Mouse (Mus musculus): ENCODE data around the gene Spryd4. TPM values are rescaled to one million over a fixed set of nuclear protein-coding genes. Genes with fewer than 3 reads are reported as not detected.
"Not testable (repeated sequence)": the region's sequence is repeated elsewhere in the genome, so short reads cannot be mapped to it uniquely, and the experiment has no call there.

Spryd4 gene
- polyA plus RNA-seq, 1 experiment from 2014 or later = 40.8 TPM

DNA sequence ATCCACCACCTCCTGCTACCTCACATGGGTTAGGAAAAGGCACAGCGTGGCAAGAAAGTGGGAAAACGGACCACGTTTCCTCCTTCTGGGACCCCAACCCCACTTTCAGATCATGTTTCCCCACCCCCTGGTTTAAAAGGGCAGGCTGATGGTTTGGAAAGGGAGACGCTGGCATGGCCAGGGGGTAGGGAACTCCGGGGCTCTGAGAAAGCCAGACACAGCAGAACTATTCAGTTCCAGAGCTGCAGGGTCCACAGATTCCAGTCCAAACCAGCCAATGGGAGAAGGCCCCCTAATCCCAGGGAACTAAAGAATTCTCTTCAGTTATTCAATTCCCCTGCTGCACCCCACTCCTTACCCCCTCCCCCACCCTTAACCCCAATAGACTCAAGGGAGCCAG is 13.5 kb upstream of the Spryd4 start:
- Histone ChIP-seq H3K4me2 (no peak overlapping the region), H3K27ac (replicated peaks) (no peak overlapping the region), H3K36me3 (no peaks in the 10 kb centered on the region), H3K9ac (no peak overlapping the region), H3K4me3 (no peak overlapping the region), H3K4me1 (peaks cover 11% of the 10 kb centered on the region; the same call in 1 of the 2 replicates), H3K9me3 (no peaks in the 10 kb centered on the region), H3K27me3 (replicated peaks) (no peaks in the 10 kb centered on the region)
- 46% methylated on average over 5 of the region's 5 CpGs for WGBS
- ATAC-seq (ENCODE audit: extremely low read depth, insufficient number of reproducible peaks, low FRiP score, low TSS enrichment) = no peak

GRCm38 (mm10) chr10:128221533-128222286 is 10.1 kb upstream of the Spryd4 start:
- Histone ChIP-seq H3K27ac (replicated peaks) (no peak overlapping the region), H3K4me1 (peaks cover 7% of the 10 kb centered on the region; the same call in 1 of the 2 replicates), H3K9me3 (no peaks in the 10 kb centered on the region), H3K4me3 (no peak overlapping the region), H3K27me3 (replicated peaks) (no peaks in the 10 kb centered on the region), H3K9ac (no peak overlapping the region), H3K36me3 (no peaks in the 10 kb centered on the region), H3K4me2 (no peak overlapping the region)
- WGBS = 56% methylated on average over 16 of the region's 16 CpGs
- no peak for ATAC-seq (ENCODE audit: extremely low read depth, insufficient number of reproducible peaks, low FRiP score, low TSS enrichment)

GRCm38 (mm10) chr10:128218387-128219117 is 6.9 kb upstream of the Spryd4 start:
- Histone ChIP-seq H3K27ac (replicated peaks) (no peak overlapping the region), H3K9me3 (no peaks in the 10 kb centered on the region), H3K9ac (no peak overlapping the region), H3K4me2 (no peak overlapping the region), H3K27me3 (replicated peaks) (peaks cover 12% of the 10 kb centered on the region), H3K4me1 (0 out of 2 replicates have a peak, but pooled peaks cover under 1% of the 10 kb centered on the region), H3K4me3 (no peak overlapping the region), H3K36me3 (no peaks in the 10 kb centered on the region)
- WGBS = 90% methylated on average over 18 of the region's 18 CpGs
- no peak for ATAC-seq (ENCODE audit: extremely low read depth, insufficient number of reproducible peaks, low FRiP score, low TSS enrichment)

GRCm38 (mm10) chr10:128214981-128215380 is 3.4 kb upstream of the Spryd4 start:
- H3K9ac ChIP-seq = no peak overlapping the region
- no peaks in the 10 kb centered on the region for H3K9me3 ChIP-seq
- ATAC-seq (ENCODE audit: extremely low read depth, insufficient number of reproducible peaks, low FRiP score, low TSS enrichment) = no peak
- no peak overlapping the region for H3K4me3 ChIP-seq
- no peak overlapping the region for H3K27ac ChIP-seq (replicated peaks)
- peaks cover 15% of the 10 kb centered on the region for H3K27me3 ChIP-seq (replicated peaks)
- H3K36me3 ChIP-seq = 0 out of 2 replicates have a peak, but pooled peaks cover 6% of the 10 kb centered on the region
- H3K4me2 ChIP-seq = no peak overlapping the region
- H3K4me1 ChIP-seq = peaks cover 21% of the 10 kb centered on the region
- WGBS = 64% methylated on average over 5 of the region's 5 CpGs

DNA sequence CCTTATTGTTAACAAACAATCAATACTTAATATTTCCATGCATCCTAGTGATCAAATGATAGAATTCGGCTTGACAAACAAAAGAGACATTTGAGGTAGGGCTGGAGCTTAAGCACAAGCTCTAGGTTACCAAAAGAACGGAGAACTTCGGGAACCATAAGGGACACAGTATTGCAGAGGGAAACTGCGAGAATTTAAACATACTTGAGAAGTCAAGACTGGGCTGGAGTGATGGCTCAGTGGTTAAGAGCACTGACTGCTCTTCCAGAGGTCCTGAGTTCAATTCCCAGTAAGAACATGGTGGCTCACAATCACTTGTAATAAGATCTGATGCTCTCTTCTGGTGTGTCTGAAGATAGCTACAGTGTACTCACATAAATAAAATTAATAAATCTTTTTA is 2.5 kb upstream of the Spryd4 start:
- not testable (repeated sequence) for H3K4me3 ChIP-seq; H3K9me3 ChIP-seq; ATAC-seq (ENCODE audit: extremely low read depth, insufficient number of reproducible peaks, low FRiP score, low TSS enrichment); H3K4me2 ChIP-seq; H3K9ac ChIP-seq; H3K27ac ChIP-seq (replicated peaks)
- Histone ChIP-seq H3K27me3 (replicated peaks) (peaks cover 15% of the 10 kb centered on the region), H3K36me3 (peaks cover 11% of the 10 kb centered on the region; the same call in 1 of the 2 replicates), H3K4me1 (peaks cover 21% of the 10 kb centered on the region)
- WGBS = 82% methylated on average over 4 of the region's 4 CpGs

GRCm38 (mm10) chr10:128212871-128213323 is 1.3 kb upstream of the Spryd4 start:
- ATAC-seq (ENCODE audit: extremely low read depth, insufficient number of reproducible peaks, low FRiP score, low TSS enrichment) = peak; percentile 39; the same call in 1 of the 2 replicates
- Histone ChIP-seq H3K36me3 (peaks cover 17% of the 10 kb centered on the region), H3K9me3 (no peaks in the 10 kb centered on the region), H3K27ac (replicated peaks) (peak overlapping the region; percentile 21; the same call in 1 of the 2 replicates), H3K4me2 (peak overlapping the region; percentile 92), H3K4me3 (peak overlapping the region; percentile 49), H3K9ac (peak overlapping the region; percentile 65), H3K4me1 (peaks cover 21% of the 10 kb centered on the region), H3K27me3 (replicated peaks) (peaks cover 15% of the 10 kb centered on the region)
- WGBS = 2% methylated on average over 18 of the region's 18 CpGs

GRCm38 (mm10) chr10:128212148-128212547 is 541 bp upstream of the Spryd4 start:
- H3K4me1 ChIP-seq = peaks cover 21% of the 10 kb centered on the region
- peak overlapping the region; percentile 92 for H3K4me2 ChIP-seq
- WGBS = 41% methylated on average over 6 of the region's 6 CpGs
- H3K9ac ChIP-seq = peak overlapping the region; percentile 85
- H3K4me3 ChIP-seq = peak overlapping the region; percentile 63
- H3K36me3 ChIP-seq = peaks cover 17% of the 10 kb centered on the region
- H3K9me3 ChIP-seq = no peaks in the 10 kb centered on the region
- no peak for ATAC-seq (ENCODE audit: extremely low read depth, insufficient number of reproducible peaks, low FRiP score, low TSS enrichment)
- no peak overlapping the region; the same call in 1 of the 2 replicates for H3K27ac ChIP-seq (replicated peaks)
- H3K27me3 ChIP-seq (replicated peaks) = peaks cover 15% of the 10 kb centered on the region

GRCm38 (mm10) chr10:128210954-128211353 is 653 bp downstream of the Spryd4 start:
- peak overlapping the region; percentile 85 for H3K9ac ChIP-seq
- H3K4me2 ChIP-seq = peak overlapping the region; percentile 92
- H3K4me3 ChIP-seq = peak overlapping the region; percentile 63
- H3K4me1 ChIP-seq = peaks cover 21% of the 10 kb centered on the region
- no peak for ATAC-seq (ENCODE audit: extremely low read depth, insufficient number of reproducible peaks, low FRiP score, low TSS enrichment)
- peaks cover 23% of the 10 kb centered on the region for H3K36me3 ChIP-seq
- peaks cover 15% of the 10 kb centered on the region for H3K27me3 ChIP-seq (replicated peaks)
- 17% methylated on average over 14 of the region's 14 CpGs for WGBS
- 0 out of 2 replicates have a peak overlapping the region, but pooled peaks have one; percentile 3 for H3K27ac ChIP-seq (replicated peaks)
- no peaks in the 10 kb centered on the region for H3K9me3 ChIP-seq

DNA sequence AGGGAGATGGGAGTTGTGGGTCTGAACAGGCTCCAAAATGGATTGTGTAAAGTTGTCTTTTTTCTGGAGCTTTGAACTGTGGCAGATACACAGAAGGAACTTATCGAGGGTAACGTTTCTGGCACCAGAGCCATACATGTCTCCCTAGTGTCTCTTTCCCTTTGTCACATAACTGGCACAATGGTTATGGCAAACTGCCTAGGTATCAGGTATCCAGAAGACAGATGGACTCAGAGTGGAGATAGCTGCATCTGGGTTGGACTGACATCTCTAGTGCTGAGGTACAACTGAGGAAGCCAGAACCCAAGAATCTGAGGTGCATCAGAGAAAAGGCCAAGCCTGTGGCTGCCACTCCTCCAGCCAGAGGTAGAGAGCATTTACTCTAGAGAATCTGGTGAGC is 1.5 kb downstream of the Spryd4 start:
- peak overlapping the region; percentile 85; the same call in 1 of the 2 replicates for H3K9ac ChIP-seq
- H3K4me2 ChIP-seq = peak overlapping the region; percentile 92; the same call in 1 of the 2 replicates
- H3K9me3 ChIP-seq = no peaks in the 10 kb centered on the region
- H3K27ac ChIP-seq (replicated peaks) = no peak overlapping the region
- ATAC-seq (ENCODE audit: extremely low read depth, insufficient number of reproducible peaks, low FRiP score, low TSS enrichment) = no peak
- peaks cover 23% of the 10 kb centered on the region for H3K36me3 ChIP-seq
- WGBS = 87% methylated on average over 2 of the region's 2 CpGs
- peaks cover 15% of the 10 kb centered on the region for H3K27me3 ChIP-seq (replicated peaks)
- H3K4me1 ChIP-seq = peaks cover 21% of the 10 kb centered on the region
- peak overlapping the region; percentile 63 for H3K4me3 ChIP-seq

DNA sequence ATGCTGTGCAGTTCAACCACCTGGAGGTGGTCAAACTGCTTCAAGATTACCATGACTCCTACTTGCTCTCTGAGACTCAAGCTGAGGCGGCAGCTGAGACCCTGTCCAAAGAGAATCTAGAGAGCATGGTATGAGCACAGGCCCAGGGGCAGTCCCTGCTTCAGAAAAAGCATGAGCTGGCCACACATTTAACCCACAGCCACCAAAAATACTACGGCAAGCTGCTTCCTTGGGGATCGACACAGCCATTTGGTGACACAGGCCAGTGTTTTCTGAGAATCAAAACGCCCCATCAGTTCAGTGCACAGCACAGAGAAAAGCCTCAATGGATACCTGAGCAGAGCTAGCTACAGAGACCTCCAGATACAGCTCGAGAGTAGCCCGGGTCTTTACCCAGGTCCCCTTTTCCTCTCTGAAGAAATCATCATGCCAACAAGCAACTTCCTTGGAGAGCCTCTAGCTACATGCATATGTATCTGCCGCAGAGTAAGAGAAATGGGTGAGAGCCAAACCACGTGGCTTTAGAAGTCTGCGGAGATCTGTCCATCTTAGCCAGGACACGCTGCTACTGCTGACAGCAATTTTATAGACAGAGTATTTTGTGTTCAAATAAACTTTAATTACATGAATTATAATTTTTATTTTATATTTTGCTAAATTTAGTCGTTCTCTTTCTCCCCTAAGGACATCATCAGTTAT is 2.1 kb downstream of the Spryd4 start:
- Histone ChIP-seq H3K4me3 (no peak overlapping the region), H3K9me3 (no peaks in the 10 kb centered on the region)
- 88% methylated on average over 11 of the region's 11 CpGs for WGBS

DNA sequence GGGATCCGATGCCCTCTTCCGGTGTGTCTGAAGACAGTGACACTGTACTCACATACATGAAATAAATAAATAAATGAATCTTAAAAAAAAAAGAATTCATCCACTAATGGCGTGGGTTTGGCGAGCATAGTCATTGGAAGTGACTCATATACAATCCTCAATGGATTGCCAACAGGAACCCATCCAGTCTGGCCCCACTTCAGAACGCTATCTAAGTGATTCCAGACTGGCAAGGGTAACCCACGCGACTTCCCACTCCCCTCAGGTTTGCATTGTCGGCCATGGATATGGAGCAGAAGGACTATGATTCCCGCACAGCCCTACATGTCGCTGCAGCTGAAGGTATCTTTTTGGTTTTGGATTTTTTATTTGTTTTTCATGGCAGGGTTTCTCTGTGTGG is 3.3 kb downstream of the Spryd4 start:
- peaks cover 19% of the 10 kb centered on the region for H3K4me1 ChIP-seq
- H3K4me2 ChIP-seq = no peak overlapping the region
- no peak overlapping the region for H3K9ac ChIP-seq
- no peaks in the 10 kb centered on the region for H3K9me3 ChIP-seq
- no peak for ATAC-seq (ENCODE audit: extremely low read depth, insufficient number of reproducible peaks, low FRiP score, low TSS enrichment)
- H3K27ac ChIP-seq (replicated peaks) = no peak overlapping the region
- peaks cover 23% of the 10 kb centered on the region for H3K36me3 ChIP-seq
- peaks cover 1% of the 10 kb centered on the region; the same call in 1 of the 2 replicates for H3K27me3 ChIP-seq (replicated peaks)
- 85% methylated on average over 10 of the region's 10 CpGs for WGBS
- no peak overlapping the region for H3K4me3 ChIP-seq

More for the DNA sequence above, 2.1 kb downstream of the Spryd4 start:
- Histone ChIP-seq H3K27ac (replicated peaks) (no peak overlapping the region), H3K4me1 (peaks cover 21% of the 10 kb centered on the region), H3K9ac (no peak overlapping the region), H3K27me3 (replicated peaks) (peaks cover 9% of the 10 kb centered on the region), H3K36me3 (peaks cover 23% of the 10 kb centered on the region), H3K4me2 (no peak overlapping the region)
- no peak for ATAC-seq (ENCODE audit: extremely low read depth, insufficient number of reproducible peaks, low FRiP score, low TSS enrichment)

Data from heart, embryonic 13.5 days (tissue).